Mouse (Mus musculus): ENCODE data around the gene Arih1.

Arih1 gene

GRCm38 (mm10) chr9:59486549-59487065 is at the start of gene Arih1:
TSS of gene Arih1 (minus strand) at chr9:59486618.
- DNase-seq (ENCODE audit: low read depth, low spot score), result peak; percentile 100

- DNase-seq (ENCODE audit: low read depth, low spot score), result no peak
Measured at GRCm38 (mm10) chr9:59533889-59534288, 47.5 kb upstream of the Arih1 start.

- DNase-seq (ENCODE audit: low read depth, low spot score), result no peak
Measured at GRCm38 (mm10) chr9:59533422-59533821, 47.0 kb upstream of the Arih1 start.

GRCm38 (mm10) chr9:59531645-59532044 is 45.2 kb upstream of the Arih1 start:
- DNase-seq (ENCODE audit: low read depth, low spot score), result peak; percentile 79

GRCm38 (mm10) chr9:59528274-59528673 is 41.9 kb upstream of the Arih1 start:
- no peak for DNase-seq (ENCODE audit: low read depth, low spot score)

- DNase-seq (ENCODE audit: low read depth, low spot score), result no peak
Measured at GRCm38 (mm10) chr9:59527580-59527979, 41.2 kb upstream of the Arih1 start.

- DNase-seq (ENCODE audit: low read depth, low spot score), result no peak
Measured at GRCm38 (mm10) chr9:59526727-59527126, 40.3 kb upstream of the Arih1 start.

- DNase-seq (ENCODE audit: low read depth, low spot score), result no peak
Measured at GRCm38 (mm10) chr9:59522906-59523305, 36.5 kb upstream of the Arih1 start.

- no peak for DNase-seq (ENCODE audit: low read depth, low spot score)
Measured at GRCm38 (mm10) chr9:59519396-59519795, 33.0 kb upstream of the Arih1 start.

- no peak for DNase-seq (ENCODE audit: low read depth, low spot score)
Measured at GRCm38 (mm10) chr9:59518976-59519375, 32.6 kb upstream of the Arih1 start.

- DNase-seq (ENCODE audit: low read depth, low spot score), result peak; percentile 56
Measured at GRCm38 (mm10) chr9:59517127-59517526, 30.7 kb upstream of the Arih1 start.

- no peak for DNase-seq (ENCODE audit: low read depth, low spot score)
Measured at GRCm38 (mm10) chr9:59515069-59515468, 28.7 kb upstream of the Arih1 start.

GRCm38 (mm10) chr9:59512381-59512780 is 26.0 kb upstream of the Arih1 start:
- no peak for DNase-seq (ENCODE audit: low read depth, low spot score)

- peak; percentile 66 for DNase-seq (ENCODE audit: low read depth, low spot score)
Measured at GRCm38 (mm10) chr9:59508146-59508545, 21.7 kb upstream of the Arih1 start.

GRCm38 (mm10) chr9:59487331-59487730 is 913 bp upstream of the Arih1 start:
- no peak for DNase-seq (ENCODE audit: low read depth, low spot score)

- DNase-seq (ENCODE audit: low read depth, low spot score), result peak; percentile 60
Measured at GRCm38 (mm10) chr9:59486076-59486518, 321 bp downstream of the Arih1 start.

- DNase-seq (ENCODE audit: low read depth, low spot score), result peak; percentile 79
Measured at GRCm38 (mm10) chr9:59485511-59486075, 825 bp downstream of the Arih1 start.

- no peak for DNase-seq (ENCODE audit: low read depth, low spot score)
Measured at GRCm38 (mm10) chr9:59484760-59485159, 1.7 kb downstream of the Arih1 start.

- DNase-seq (ENCODE audit: low read depth, low spot score), result peak; percentile 85
Measured at GRCm38 (mm10) chr9:59482419-59482818, 4.0 kb downstream of the Arih1 start.

- no peak for DNase-seq (ENCODE audit: low read depth, low spot score)
Measured at GRCm38 (mm10) chr9:59476617-59477016, 9.8 kb downstream of the Arih1 start.

- no peak for DNase-seq (ENCODE audit: low read depth, low spot score)
Measured at GRCm38 (mm10) chr9:59474838-59475237, 11.6 kb downstream of the Arih1 start.

GRCm38 (mm10) chr9:59473171-59473570 is 13.2 kb downstream of the Arih1 start:
- DNase-seq (ENCODE audit: low read depth, low spot score), result peak; percentile 74

GRCm38 (mm10) chr9:59469446-59469845 is 17.0 kb downstream of the Arih1 start:
- DNase-seq (ENCODE audit: low read depth, low spot score), result no peak

- no peak for DNase-seq (ENCODE audit: low read depth, low spot score)
Measured at GRCm38 (mm10) chr9:59464293-59464692, 22.1 kb downstream of the Arih1 start.
